Mouse (Mus musculus) ES-Bruce4 (cell line): Measurements from ENCODE around the gene Xylt2. TPM values are rescaled to one million over a fixed set of nuclear protein-coding genes. Genes with fewer than 3 reads are reported as not detected.
"Not testable (repeated sequence)": the region's sequence is repeated elsewhere in the genome, so short reads cannot be mapped to it uniquely, and the experiment has no call there.

Experiments
- H3K27ac ChIP-seq: 2 replicates; pipeline ENCODE4 v1.5.1; 2012; ENCODE audit warnings: low read length, inconsistent platforms; ENCODE audit not compliant: insufficient read depth
- H3K27me3 ChIP-seq: 2 replicates; pipeline ENCODE4 v1.6.1; 2012; ENCODE audit warnings: mild to moderate bottlenecking, low read length, inconsistent platforms; ENCODE audit not compliant: control insufficient read depth, poor library complexity, insufficient read depth, severe bottlenecking
- H3K36me3 ChIP-seq: 2 replicates; pipeline ENCODE4 v1.6.1; 2012; ENCODE audit warnings: inconsistent platforms, mild to moderate bottlenecking, low read length, moderate library complexity; ENCODE audit not compliant: control insufficient read depth, poor library complexity, insufficient read depth, severe bottlenecking
- H3K4me1 ChIP-seq: one replicate; pipeline ENCODE4 v1.8.1; 2011; ENCODE audit warnings: low read length; ENCODE audit not compliant: control insufficient read depth, insufficient read depth
- H3K4me3 ChIP-seq: 2 replicates; pipeline ENCODE4 v1.5.1; 2011; ENCODE audit warnings: low read depth, mild to moderate bottlenecking, low read length
- H3K9ac ChIP-seq: 2 replicates; pipeline ENCODE4 v1.6.1; 2012; ENCODE audit warnings: low read depth, mild to moderate bottlenecking, inconsistent platforms; ENCODE audit not compliant: poor library complexity, severe bottlenecking
- H3K9me3 ChIP-seq: replicated peaks from 2 replicates; pipeline ENCODE4 v1.6.1; 2012; ENCODE audit warnings: mild to moderate bottlenecking, low read length, inconsistent platforms; ENCODE audit not compliant: control insufficient read depth, poor library complexity, insufficient read depth, severe bottlenecking
- CTCF ChIP-seq: IDR thresholded peaks from one replicate; pipeline ENCODE4 v1.8.1; 2011; ENCODE audit warnings: low read depth, low read length
- EP300 ChIP-seq: IDR thresholded peaks from 2 replicates; pipeline ENCODE4 v1.6.1; 2011; ENCODE audit warnings: low read depth, low read length; ENCODE audit not compliant: insufficient read depth
- POLR2A ChIP-seq: IDR thresholded peaks from one replicate; pipeline ENCODE4 v1.8.1; 2011; ENCODE audit warnings: low read length; ENCODE audit not compliant: insufficient read depth
- polyA plus RNA-seq: library from polyadenylated mRNA; stranded (reverse); fragments of >200 nt; gene quantifications from 2 replicates; pipeline ENCODE4 v1.2.4, GENCODE M21; 2011; ENCODE audit warnings: low read depth; ENCODE audit not compliant: missing spikeins, insufficient read depth, insufficient read length

Xylt2 gene
- polyA plus RNA-seq, 1 experiment, result 20.1 TPM

- Histone ChIP-seq H3K4me1 (no peaks in the 10 kb centered on the region), H3K27me3 (no peaks in the 10 kb centered on the region), H3K4me3 (no peak overlapping the region), H3K36me3 (peaks cover 9% of the 10 kb centered on the region), H3K27ac (no peak overlapping the region), H3K9me3 (no peaks in the 10 kb centered on the region), H3K9ac (no peak overlapping the region)
- TF ChIP-seq POLR2A (no peak), CTCF (no peak), EP300 (no peak)
Observed at GRCm38 (mm10) chr11:94661344-94661743, 16.0 kb downstream of the Xylt2 start.

- TF ChIP-seq POLR2A (peak; percentile 36), EP300 (no peak), CTCF (no peak)
- no peaks in the 10 kb centered on the region for H3K4me1 ChIP-seq
- H3K4me3 ChIP-seq, result peak within 1 kb of the TSS; percentile 100
- H3K27ac ChIP-seq, result peak within 1 kb of the TSS; percentile 91
- H3K27me3 ChIP-seq, result no peaks in the 10 kb centered on the region
- H3K36me3 ChIP-seq, result peaks cover 8% of the 10 kb centered on the region; the same call in 1 of the 2 replicates
- H3K9ac ChIP-seq, result peak within 1 kb of the TSS; percentile 87
- H3K9me3 ChIP-seq, result no peaks in the 10 kb centered on the region
Observed at GRCm38 (mm10) chr11:94653663-94654436, 23.5 kb downstream of the Xylt2 start, which contains the start of the genes Mrpl27 and Eme1. Gene Mrpl27 (plus strand): TSS chr11:94653767. Gene Eme1 (minus strand): TSS chr11:94653964.

- peak overlapping the region; percentile 87 for H3K9ac ChIP-seq
- 0 out of 2 replicates have a peak overlapping the region, but pooled peaks have one; percentile 91 for H3K27ac ChIP-seq
- TF ChIP-seq POLR2A (no peak), EP300 (no peak), CTCF (no peak)
Observed at GRCm38 (mm10) chr11:94652973-94653372, 24.3 kb downstream of the Xylt2 start.

GRCm38 (mm10) chr11:94651241-94651640 is 26.1 kb downstream of the Xylt2 start:
- H3K4me3 ChIP-seq, result not testable (repeated sequence)

More at GRCm38 (mm10) chr11:94652973-94653372, 24.3 kb downstream of the Xylt2 start:
- no peaks in the 10 kb centered on the region for H3K27me3 ChIP-seq
- no peaks in the 10 kb centered on the region for H3K4me1 ChIP-seq
- no peaks in the 10 kb centered on the region for H3K9me3 ChIP-seq
- H3K36me3 ChIP-seq, result peaks cover 10% of the 10 kb centered on the region; the same call in 1 of the 2 replicates
- H3K4me3 ChIP-seq, result peak overlapping the region; percentile 100

DNA sequence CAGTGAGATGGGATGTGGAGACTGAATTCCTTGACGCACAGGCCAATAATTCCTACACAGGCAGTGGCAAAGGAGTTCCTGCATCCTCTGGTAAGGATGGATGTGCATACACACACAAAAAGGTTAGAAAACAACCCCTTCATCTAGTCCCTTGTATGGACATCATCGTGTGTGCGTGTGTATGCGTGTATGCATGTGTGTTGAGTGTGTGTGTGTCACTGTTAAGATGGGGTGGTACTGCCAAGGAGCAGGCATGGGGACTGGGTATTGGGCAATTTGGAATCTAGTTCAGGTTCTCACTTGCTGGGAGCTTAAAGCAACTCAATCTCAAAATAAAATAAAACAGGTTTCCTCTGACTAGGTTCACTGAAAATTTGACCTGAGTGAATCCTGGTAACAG is 30.9 kb downstream of the Xylt2 start:
- TF ChIP-seq POLR2A, result no peak
- TF ChIP-seq EP300, result no peak
- TF ChIP-seq CTCF, result no peak
- Histone ChIP-seq H3K27ac (no peak overlapping the region), H3K9ac (no peak overlapping the region), H3K4me3 (no peak overlapping the region), H3K4me1 (no peaks in the 10 kb centered on the region), H3K27me3 (no peaks in the 10 kb centered on the region), H3K36me3 (peaks cover 40% of the 10 kb centered on the region), H3K9me3 (no peaks in the 10 kb centered on the region)

More at GRCm38 (mm10) chr11:94651241-94651640, 26.1 kb downstream of the Xylt2 start:
- peaks cover 16% of the 10 kb centered on the region; the same call in 1 of the 2 replicates for H3K36me3 ChIP-seq
- not testable (repeated sequence) for H3K27ac ChIP-seq, H3K9ac ChIP-seq, H3K27me3 ChIP-seq, H3K4me1 ChIP-seq, H3K9me3 ChIP-seq
